Mouse (Mus musculus) layer of hippocampus, adult 8-10 months (tissue): ENCODE measurements around the gene Sim1. TPM values are rescaled to one million over a fixed set of nuclear protein-coding genes. Genes with fewer than 3 reads are reported as not detected.

Experiments
- DNase-seq, 2 experiments: peaks; one replicate each; pipeline ENCODE4 v3.0.0; 2022; ENCODE audit warnings: low spot score in 2 of 2
- total RNA-seq, 4 experiments: library from RNA; stranded (reverse); gene quantifications; 2 replicates each; pipeline ENCODE4 v1.2.4; 2022

Sim1 gene
- total RNA-seq, result not detected

DNA sequence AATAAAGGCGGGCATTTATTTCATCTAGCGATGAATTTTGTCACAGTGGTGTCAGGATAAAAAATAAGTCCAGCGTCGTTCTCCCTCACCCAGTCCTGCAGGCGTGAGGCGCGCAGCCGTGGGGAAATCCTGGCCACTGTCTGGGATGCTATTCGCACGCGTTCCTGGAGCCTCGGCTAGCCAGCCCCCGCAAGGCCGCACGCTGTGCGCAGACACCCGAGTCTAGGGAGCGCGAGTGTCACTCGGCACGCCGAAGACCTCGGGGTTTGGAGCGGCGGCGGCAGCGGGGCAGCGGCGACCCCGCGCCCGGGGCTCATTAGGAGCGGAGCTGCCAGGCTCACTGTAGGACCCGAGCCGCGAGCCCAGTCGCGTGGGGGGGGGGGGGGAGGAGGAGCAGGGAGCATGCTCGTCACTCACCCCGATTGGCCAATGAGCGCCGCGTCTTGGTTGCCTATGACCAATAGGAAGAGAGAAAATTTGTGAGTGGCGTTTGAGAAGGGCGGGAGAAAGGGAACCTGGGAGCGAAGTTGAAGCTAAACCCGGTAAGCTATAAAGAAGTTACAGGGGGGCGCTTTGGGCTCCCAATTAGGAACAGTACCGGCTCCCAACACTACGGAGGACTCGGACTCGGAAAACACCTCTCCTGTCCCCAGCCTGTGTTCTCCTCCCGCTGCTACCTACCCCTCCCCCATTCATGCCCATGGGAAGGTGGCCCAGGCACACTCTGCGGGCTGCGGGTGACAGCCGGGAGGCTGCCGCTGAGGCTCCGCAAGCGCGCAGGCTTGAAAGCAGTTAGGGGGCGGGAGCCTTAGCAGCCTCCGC, at the start of gene Sim1:
Gene Sim1, plus strand, starts transcription at position 585 of the 822 bp plus-strand sequence.
- DNase-seq, result no peak

DNA sequence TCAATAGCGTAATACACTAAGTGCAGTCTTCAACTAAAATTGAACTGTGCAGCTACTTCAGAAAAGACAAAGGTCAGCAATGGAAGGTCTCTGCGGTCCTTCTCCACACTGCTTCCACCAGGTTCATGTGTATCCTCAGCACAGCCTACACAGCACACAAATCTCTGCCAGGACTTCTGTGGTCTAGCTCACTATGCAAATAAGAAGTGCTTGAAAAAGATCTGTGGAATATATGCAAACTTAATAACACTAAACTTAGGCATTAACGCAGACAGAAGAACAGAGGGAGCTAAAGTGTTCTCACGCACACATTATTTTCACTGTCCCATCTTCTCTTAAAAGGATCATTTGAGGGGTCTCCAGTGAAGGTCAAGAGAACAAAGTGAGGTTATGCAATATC, 26.4 kb upstream of the Sim1 start:
- DNase-seq, result no peak

DNA sequence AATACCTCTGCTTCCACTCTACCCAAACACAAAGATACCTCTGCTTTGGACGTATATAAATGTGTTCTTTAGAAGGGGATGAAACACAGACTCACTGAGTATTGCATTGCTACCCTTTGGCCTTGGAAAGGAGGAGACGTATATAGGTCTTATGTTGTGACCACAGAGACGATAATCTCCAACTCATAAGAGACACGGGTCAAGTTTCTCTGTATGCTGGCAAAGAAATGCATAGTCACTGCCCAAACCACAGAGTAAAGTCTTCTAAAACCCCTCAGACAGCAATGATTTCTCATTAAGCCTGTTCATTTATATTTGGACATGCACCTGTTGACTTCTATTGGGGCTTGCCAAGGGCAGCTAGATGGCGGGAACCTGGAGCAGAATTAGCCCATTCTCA, 17.6 kb upstream of the Sim1 start:
- no peak for DNase-seq

DNA sequence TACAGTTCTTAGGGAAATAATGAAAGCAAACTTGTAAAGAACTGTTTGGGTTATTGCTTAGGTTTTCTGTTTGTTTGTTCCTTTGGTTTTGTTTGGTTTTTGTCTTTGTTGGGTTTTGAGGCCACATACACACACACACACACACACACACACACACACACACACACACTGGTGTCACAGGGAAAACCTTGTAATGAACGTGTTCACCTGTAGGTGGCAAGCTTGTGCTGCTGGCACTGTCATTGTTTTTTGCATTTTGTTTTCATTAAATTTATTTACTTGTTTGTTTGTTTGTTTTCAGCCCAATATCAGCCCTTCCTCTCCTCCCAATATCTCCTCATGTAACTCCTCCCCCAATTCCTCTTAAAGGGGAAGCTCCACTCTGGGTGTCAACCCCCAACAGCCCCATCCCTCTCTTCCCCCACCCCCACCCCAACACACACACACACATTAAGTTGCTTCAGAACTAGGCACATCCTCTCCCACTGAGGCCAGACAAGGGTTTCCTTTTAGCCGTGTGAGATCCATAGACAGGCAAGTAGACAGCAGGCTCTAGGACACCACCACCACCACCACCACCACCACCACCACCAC, 13.0 kb upstream of the Sim1 start:
- no peak for DNase-seq

DNA sequence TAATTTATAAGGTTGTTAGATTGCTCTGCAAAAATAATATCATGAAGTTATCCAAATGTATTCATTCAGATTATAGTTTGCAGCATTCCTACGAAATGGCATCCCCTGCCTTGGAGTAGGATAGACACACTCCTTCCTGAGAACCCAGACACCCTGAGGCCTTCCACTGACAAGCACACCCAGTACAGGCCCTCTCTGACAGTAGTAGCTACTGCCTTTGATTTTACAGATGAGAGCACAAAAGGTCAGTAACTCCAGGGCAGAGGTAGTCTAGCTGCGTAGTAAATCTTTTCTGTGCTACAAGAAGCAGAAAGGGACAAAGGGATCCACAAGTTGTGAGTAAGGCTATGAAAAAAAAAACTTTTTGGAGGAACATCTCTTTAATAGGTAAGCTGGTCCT, 12.2 kb upstream of the Sim1 start:
- no peak for DNase-seq

DNA sequence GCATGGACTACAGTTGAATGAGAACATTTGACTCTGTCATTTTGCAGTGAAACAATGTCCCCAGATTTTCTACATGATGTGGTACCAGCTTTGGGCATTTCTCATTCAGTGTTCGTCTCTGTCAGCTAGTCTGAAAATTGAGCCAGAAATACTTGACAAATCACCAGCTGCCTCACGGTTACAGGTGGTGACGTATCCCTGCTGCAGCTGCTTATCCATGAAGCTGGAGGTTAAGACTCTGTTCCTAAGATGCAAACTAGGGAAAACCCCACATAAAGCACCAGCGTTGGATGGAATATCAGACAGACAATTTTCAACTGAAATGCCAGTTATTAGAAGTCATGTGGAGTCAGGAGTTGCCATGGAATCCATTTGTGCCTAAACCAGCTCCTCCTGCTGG, 8.2 kb upstream of the Sim1 start:
- no peak for DNase-seq

DNA sequence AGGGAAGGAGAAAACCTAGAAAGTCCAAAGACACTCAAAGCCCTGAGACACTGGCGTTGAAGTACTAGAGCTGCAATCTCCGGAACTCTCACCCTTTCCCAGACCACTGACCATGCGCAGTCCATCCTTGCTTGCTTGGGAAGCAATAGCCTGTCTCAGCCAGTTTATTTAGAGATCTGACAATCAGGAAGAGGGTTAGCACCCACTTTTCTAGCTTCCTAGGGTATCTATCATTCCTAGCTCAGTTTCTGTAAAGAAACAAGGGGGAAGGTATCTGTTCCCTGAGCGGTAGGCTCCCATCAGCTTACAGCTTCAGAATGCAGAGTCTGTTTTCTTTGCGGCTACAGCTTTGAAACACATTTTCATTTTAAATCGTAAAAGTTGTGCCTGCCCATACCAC, 3.9 kb upstream of the Sim1 start:
- DNase-seq, result no peak

DNA sequence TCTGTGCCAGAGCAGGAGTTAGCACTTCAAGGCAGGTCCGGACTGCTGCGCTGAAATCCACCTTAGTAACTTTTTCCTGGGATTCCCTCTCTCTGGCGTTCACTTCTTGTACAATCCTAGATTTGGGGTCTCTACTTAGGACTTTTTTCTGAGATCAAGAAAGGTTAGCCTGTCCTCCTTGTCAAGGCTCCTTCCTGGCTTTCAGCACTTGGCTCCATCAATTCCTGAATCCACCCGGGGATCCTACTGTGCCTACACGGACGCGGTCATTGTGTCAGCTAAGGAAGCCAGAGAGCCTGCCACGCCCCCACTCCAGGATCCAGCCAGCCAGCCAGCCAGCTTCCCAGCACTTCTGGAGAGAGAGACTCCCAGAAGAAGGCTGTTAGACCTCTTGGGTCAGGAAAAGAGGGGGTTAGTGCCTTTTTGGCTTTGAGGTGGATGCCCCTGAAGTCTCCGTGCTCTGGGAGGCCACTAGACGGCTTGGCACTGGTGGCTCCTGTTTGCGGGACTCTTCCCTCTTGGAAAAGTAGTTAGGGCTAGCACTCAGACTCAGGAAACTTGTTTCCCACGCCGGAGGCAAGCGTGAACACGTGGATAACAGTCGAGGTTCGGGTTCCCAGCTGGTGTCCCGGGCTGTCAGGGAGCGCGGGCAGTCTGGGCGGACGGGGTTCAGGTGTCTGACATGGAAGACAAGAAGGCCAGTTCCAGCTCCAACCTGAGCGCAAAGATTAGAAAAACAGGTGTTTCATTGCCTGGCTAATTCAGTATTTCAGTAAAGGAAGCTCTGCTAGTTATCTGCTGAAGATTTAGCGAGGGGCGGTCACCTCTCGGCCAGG, 2.5 kb upstream of the Sim1 start:
- no peak for DNase-seq

DNA sequence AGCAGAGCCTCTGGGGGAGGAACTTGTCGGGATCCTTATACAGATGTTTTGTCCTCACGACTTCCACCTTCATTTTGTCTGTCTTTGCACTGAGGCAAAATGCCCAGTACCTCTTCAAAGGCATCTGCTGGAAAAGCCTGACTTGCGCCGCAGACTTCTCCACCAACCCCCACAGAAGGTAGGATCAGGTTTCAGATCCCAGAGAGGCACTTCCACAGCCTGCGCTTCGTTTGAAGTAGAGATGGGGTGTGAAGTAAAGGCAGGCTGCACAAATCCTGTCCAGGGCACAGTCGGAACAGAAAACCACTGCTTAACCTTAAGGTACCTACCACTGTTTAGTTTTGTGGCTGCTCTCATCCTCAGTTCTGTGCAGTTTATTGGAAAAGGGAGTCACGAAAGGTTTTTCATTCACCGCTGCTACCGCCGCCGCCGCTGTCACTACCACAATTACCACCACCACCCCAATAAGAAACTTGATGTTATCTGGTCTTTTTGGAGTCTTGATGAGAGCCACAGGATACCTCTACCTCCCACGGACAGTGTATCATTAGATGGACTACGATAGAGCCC, 1.7 kb upstream of the Sim1 start:
- DNase-seq, result no peak

DNA sequence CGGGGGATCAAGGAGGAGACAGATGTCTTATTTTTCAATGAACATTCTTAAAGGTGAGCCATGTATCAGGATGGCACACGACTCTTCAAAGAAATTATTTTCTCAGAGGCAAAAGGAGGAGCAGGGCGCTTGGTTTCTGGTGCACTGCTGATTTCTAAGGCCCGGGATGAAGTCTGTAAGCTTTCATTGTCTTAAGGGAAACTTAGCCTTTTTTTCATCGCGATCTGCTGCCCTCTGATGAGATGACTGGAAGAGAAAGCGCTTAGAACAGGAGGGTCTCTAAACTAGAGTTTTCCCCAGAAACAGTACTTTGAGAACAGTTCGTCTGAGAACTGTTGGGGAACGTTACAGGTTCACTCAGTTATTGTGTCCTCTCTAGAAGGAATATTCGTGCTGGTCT, 1.0 kb upstream of the Sim1 start:
- DNase-seq, result no peak

DNA sequence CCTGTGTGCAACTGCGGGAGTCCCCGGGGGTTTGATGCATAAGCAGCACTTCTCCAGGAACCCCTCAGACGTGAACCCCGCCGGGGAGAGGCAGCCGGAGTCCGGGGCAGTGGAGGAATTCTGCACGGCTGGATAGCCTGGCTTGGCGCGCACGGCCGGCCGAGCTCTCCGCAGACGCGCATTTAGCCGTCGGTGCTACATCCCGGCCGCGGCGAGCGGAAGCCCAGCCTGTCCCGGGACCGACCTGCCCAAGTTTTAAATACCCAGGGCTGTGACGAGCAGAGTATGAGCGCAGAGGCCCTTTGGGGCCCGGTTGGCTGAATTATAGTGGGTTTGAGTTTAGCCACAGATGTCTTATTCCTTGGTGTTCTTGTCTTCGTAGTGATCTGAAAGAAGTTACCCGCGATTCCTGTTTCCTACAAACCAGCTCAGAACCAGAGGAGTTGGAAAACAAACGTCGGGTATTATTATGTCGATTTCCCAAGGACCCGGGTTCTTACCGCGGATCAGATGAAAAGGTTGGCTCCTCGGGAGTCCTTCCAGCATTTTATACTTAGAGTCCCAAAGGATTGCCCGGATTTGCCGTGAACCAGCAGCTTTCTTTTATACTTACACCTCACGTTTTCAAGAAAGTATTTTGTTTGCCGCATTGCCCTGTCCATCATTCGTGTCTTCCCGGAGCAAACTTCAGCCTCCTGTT, 687 bp downstream of the Sim1 start:
- no peak for DNase-seq

DNA sequence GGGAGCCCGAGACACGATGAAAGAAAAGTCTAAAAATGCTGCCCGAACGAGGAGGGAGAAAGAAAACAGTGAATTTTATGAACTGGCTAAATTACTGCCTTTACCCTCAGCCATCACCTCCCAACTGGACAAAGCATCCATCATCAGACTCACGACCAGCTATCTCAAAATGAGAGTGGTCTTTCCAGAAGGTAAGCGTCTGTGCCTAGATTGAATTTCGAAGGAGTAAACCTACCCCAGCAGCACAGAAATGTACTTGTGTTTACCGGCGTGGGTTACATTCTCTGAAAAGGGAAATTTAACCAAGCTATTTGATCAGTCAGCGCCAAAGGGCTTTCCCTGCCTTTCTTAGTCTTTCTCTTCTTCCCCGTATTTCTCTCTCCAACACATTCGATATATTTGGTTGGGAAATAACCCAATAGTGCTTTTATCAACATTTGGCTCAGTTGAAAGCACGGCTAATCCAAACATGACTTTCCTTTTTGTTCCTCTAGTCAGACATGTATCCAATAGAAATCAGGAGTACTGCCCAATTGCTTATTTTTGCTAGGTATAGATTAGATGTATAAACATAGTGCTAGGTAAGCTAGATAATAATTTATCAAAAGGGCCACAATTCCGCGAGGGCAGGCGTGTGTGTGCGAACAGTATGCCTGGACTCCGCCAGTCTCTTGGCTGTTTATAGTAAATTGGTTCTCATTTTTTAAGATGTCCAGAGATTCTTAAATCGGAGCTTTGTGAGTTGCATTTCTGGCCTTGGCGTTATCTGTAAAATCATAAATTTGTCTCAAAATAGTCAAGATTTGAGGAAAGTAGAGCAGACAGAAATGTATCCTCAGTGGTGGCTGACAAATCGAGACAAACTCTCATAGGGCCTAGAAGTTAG, 1.6 kb downstream of the Sim1 start:
- DNase-seq, result no peak

DNA sequence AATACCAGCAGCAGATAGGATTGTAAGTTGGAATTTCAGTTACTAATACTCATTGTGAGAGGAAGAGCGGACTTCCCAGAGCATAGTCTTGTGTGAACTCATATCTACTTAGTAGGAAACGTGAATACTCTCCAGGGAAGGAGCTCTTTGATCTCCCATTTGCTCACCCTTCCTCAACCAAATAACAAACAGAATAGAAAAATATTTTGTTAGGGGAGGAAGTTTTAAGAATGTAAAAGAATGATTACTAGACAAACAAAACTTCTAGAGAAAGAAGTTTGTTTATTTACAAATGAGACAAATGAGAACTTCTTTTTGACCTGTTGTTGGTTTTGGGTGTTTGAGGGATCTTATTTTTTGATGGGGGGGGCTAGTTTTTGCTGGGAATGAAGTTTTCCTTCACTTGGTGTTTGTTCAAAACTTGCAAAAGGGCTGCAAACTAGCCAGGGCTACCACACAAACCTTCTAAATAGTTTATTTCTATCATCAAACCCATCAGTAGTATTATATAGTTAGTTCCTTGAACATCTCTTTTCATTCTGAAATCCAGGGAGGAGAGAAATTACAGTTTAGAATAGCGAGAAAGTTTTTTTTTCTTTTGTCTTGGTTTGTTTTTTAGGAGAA, 2.3 kb downstream of the Sim1 start:
- DNase-seq, result no peak

DNA sequence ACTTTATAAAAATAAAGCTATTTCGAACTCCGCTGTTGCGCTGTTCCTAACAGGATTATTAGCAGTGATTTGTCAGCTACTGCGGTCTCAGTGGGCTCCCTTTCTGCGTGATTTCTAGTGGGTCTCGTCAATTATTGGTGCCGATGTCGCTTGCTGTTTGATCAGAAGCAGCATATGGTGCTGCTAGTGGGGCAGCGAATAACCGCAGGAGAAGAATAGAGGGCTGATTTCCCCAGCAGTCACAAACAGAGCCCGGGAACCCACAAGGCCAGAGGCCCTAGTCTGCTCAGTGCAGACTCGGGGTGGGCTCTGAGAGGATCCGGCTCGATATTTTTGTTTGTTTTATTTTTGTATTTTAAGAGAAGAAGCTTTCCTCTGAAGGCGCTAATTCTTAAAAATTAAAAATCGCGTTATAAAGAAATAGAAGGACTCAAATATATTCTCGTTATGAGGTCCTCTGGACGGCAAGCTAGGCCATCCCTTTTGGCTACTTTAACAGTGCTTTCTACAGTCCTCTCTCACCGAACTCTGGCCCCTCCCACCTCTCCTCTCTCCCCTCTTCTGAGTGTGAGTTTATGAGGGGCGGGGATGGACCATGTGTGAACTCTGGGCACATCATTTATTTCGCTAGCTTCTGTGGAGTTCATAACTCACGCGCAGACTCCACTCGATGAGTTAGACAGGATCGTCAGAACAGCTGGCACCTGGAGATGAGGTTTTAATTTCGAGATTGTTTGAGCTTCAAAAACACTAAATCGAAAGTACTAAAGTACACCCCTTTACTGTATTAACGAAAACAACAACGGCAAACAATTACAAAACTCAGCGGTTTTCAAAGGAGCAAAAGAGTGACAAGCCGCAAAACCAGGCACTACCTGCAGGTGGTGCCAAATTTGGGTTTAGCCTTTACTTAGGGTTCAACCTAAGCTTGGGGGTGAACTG, 3.2 kb downstream of the Sim1 start:
- DNase-seq, result no peak

DNA sequence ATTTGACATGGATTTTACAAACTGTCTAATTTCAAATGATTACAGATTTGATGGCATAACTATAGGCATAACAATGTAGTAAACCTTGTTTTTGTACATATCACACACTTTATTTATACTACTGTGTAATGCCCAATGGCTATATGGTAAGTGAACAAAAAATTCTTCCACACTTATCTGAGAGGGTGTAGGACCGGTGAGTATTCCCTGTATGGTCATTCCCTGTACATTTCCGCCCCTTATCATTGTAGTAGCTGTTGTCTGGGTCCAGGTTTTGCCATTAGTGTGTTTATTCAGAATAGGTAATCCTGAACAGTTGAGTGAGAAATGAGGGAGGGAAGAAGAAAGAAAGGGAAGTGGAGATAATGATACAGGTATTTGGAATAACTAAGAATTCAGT, 4.1 kb downstream of the Sim1 start:
- DNase-seq, result no peak

DNA sequence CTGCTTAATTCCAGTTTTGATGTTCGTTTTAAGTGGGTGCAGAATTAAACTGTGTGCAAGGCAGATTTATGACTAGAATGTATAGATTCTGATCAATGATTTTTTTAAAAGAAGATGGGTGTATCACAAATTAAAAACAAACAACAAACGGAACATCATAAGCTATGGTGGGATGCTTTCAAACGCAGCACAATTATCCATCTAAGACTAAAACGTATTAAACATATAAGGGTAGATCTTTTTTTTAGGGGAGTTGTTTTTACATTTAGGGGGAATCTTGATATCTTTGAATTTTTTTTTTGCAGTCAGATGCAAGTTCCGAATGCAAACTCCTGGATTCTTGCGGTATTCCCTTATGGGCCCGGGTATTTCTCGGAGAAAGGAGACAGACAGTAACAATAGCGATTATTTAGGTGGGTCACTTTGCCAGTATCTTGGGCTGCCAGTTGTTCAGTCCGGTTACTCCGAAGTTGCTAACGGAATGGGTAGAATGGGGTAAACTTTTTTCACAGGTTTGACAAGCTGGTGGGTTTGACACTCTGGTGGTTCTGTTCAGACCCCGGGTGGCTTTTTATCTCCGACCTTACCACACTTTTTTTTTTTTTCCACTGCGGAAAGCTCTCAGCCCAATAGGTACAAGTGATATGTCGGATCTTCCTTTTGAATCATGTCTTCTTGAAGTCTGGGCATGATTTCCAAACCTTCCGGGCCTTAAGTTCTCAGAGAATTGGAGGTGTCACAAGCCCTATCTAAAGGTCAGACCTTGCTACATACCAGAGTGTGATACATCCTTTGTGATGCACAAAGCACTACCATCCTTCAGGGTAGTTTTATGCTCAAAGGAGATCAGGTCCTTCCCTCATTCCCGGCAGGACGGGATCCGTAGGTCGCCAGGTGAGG, 5.5 kb downstream of the Sim1 start:
- DNase-seq, result no peak

DNA sequence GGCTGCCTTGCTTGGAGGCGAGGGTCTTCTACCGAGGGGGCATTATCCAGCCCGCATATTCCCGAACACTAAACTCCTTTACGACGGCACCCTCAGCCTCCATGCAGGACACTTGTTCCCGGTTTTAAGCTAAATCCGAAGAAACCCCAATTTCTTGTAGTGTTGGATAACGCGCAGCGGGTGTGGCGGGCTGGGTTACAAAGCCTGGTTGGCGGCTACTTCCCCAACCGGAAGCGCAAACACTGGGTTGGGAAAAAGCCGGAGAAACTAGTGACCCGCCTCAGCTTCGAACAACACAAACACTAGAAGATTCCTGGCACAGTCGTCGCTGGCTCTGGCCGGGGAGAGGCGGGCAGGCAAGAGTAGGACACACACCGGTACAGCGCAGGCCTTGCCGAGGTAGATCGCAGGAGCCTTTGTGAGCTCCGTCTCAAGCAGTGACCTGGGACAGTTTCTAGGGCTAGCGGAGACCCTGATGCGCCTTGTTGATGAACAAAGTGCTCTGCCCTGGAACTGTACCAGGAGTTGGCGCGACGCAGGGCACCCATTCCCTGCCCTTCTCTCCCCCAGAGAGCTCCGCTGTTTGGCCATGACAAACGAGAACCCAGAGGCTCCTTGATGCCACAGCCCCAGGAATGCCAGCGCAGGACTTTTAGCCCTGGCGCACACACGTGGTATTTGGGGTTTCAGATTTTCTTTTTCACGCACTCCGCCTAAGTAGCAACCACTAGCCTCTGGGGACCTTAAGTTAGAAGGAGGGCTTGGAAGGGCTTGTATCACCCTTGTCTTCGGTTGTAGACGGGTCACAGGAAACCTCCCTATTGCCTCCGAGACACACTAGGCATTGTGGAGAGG, 6.4 kb downstream of the Sim1 start:
- DNase-seq, result no peak
